Mouse (Mus musculus) thymus, postnatal 36 days (tissue): ENCODE measurements around the gene Chst12.

Experiments
- DNase-seq, 2 experiments: peaks; one replicate each; pipeline ENCODE4 v3.0.0; 2022; ENCODE audit warnings: mixed read lengths in 2 of 2

The Chst12 gene

GRCm38 (mm10) chr5:140572611-140573010 is 67.3 kb downstream of the Chst12 start:
- no peak for DNase-seq
